Mouse (Mus musculus): ENCODE results near the gene Vmn2r36. TPM values are rescaled to one million over a fixed set of nuclear protein-coding genes. Genes with fewer than 3 reads are reported as not detected.
"Not testable (repeated sequence)": the region's sequence is repeated elsewhere in the genome, so short reads cannot be mapped to it uniquely, and the experiment has no call there.

Gene Vmn2r36
- not detected in 2 replicates for polyA plus RNA-seq (2015; fragmentation: Nextera tagmentation; extraction: Ambion mirVana)

- not testable (repeated sequence) for H3K4me2 ChIP-seq (replicated peaks); H3K36me3 ChIP-seq; H3K9ac ChIP-seq (replicated peaks); H3K4me1 ChIP-seq (replicated peaks); H3K9me3 ChIP-seq; H3K4me3 ChIP-seq (replicated peaks); ATAC-seq; H3K27ac ChIP-seq; H3K27me3 ChIP-seq
- no CpG with 5 or more reads among the region's 1 CpGs for WGBS
These were observed at the start of gene Vmn2r36 for GRCm38 (mm10) chr7:7902395-7902794. TSS of gene Vmn2r36 (minus strand) at chr7:7902495.

Other genes with a start within 250 kb of the Vmn2r36 start
- gene Vmn2r34, start 213.0 kb downstream of the Vmn2r36 start, polyA plus RNA-seq (2015; fragmentation: Nextera tagmentation; extraction: Ambion mirVana), result not detected in 2 replicates
- not detected in 2 replicates for gene Vmn2r35, start 82.6 kb downstream of the Vmn2r36 start, polyA plus RNA-seq (2015; fragmentation: Nextera tagmentation; extraction: Ambion mirVana)

Data from midbrain, embryonic 13.5 days (tissue).